Mouse (Mus musculus) limb, embryonic 10.5 days (tissue): ENCODE measurements around the gene Zfp316. TPM values are rescaled to one million over a fixed set of nuclear protein-coding genes. Genes with fewer than 3 reads are reported as not detected.

ENCODE experiments used
- DNase-seq: peaks from one replicate; pipeline ENCODE4 v3.0.0-alpha.2; 2017; ENCODE audit warnings: low spot score
- H3K27ac ChIP-seq: fragments of 300-500 bp; sonication (generic); 2 replicates; pipeline ENCODE4 v1.5.1; 2016; ENCODE audit warnings: mild to moderate bottlenecking
- H3K27me3 ChIP-seq: fragments of 300-500 bp; sonication (generic); 2 replicates; pipeline ENCODE4 v1.6.1; 2016; ENCODE audit warnings: low read depth, mild to moderate bottlenecking; ENCODE audit not compliant: poor library complexity, severe bottlenecking
- H3K36me3 ChIP-seq: fragments of 300-500 bp; sonication (generic); 2 replicates; pipeline ENCODE4 v1.6.1; 2016; ENCODE audit warnings: mild to moderate bottlenecking, moderate library complexity
- H3K4me1 ChIP-seq: fragments of 300-500 bp; sonication (generic); 2 replicates; pipeline ENCODE4 v1.6.1; 2016
- H3K4me3 ChIP-seq: fragments of 300-500 bp; sonication (generic); 2 replicates; pipeline ENCODE4 v1.5.1; 2016; ENCODE audit warnings: mild to moderate bottlenecking, moderate library complexity
- H3K9me3 ChIP-seq: fragments of 300-500 bp; sonication (generic); replicated peaks from 2 replicates; pipeline ENCODE4 v1.6.1; 2016; ENCODE audit warnings: mild to moderate bottlenecking
- WGBS: fragments of 180-500 bp; shearing (Covaris S2); methylation state at CpG from one replicate; pipeline ENCODE4 v1.1.7; 2016; 5-methylcytosine and 5-hydroxymethylcytosine counted together
- polyA plus RNA-seq: library from polyadenylated mRNA; unstranded; fragments of >200 nt; fragmentation: Nextera tagmentation; extraction: Ambion mirVana; gene quantifications from 2 replicates; pipeline ENCODE4 v1.2.1, GENCODE M21; 2016

Zfp316 gene
- polyA plus RNA-seq, 1 experiment from 2014 or later = 4.4 TPM

- WGBS = 82% methylated on average over 3 of the region's 3 CpGs
Measured at GRCm38 (mm10) chr5:143272108-143272507, 2.3 kb upstream of the Zfp316 start.

GRCm38 (mm10) chr5:143271642-143272041, 1.8 kb upstream of the Zfp316 start:
- 91% methylated on average over 6 of the region's 6 CpGs for WGBS

More at GRCm38 (mm10) chr5:143272108-143272507, 2.3 kb upstream of the Zfp316 start:
- no peak overlapping the region for H3K27ac ChIP-seq
- peaks cover 18% of the 10 kb centered on the region; the same call in 1 of the 2 replicates for H3K27me3 ChIP-seq
- no peak overlapping the region for H3K4me3 ChIP-seq
- no peak for DNase-seq
- H3K9me3 ChIP-seq = no peaks in the 10 kb centered on the region
- peaks cover 11% of the 10 kb centered on the region; the same call in 1 of the 2 replicates for H3K36me3 ChIP-seq
- peaks cover 25% of the 10 kb centered on the region for H3K4me1 ChIP-seq

GRCm38 (mm10) chr5:143270151-143270519, 313 bp upstream of the Zfp316 start:
- Histone ChIP-seq H3K4me1 (peaks cover 25% of the 10 kb centered on the region), H3K36me3 (peaks cover 11% of the 10 kb centered on the region; the same call in 1 of the 2 replicates), H3K4me3 (peak overlapping the region; percentile 88), H3K9me3 (no peaks in the 10 kb centered on the region), H3K27me3 (no peaks in the 10 kb centered on the region), H3K27ac (peak overlapping the region; percentile 96)
- DNase-seq = no peak
- WGBS = 6% methylated on average over 12 of the region's 12 CpGs

More at GRCm38 (mm10) chr5:143271642-143272041, 1.8 kb upstream of the Zfp316 start:
- no peak overlapping the region for H3K27ac ChIP-seq
- no peak overlapping the region for H3K4me3 ChIP-seq
- H3K36me3 ChIP-seq = peaks cover 11% of the 10 kb centered on the region; the same call in 1 of the 2 replicates
- no peak for DNase-seq
- H3K27me3 ChIP-seq = peaks cover 13% of the 10 kb centered on the region; the same call in 1 of the 2 replicates
- peaks cover 25% of the 10 kb centered on the region for H3K4me1 ChIP-seq
- no peaks in the 10 kb centered on the region for H3K9me3 ChIP-seq

GRCm38 (mm10) chr5:143268985-143269362, 848 bp downstream of the Zfp316 start:
- H3K9me3 ChIP-seq = no peaks in the 10 kb centered on the region

GRCm38 (mm10) chr5:143266794-143267193, 3.0 kb downstream of the Zfp316 start:
- H3K4me1 ChIP-seq = peaks cover 28% of the 10 kb centered on the region
- peaks cover 39% of the 10 kb centered on the region for H3K36me3 ChIP-seq
- WGBS = 87% methylated on average over 6 of the region's 6 CpGs
- H3K27ac ChIP-seq = no peak overlapping the region
- H3K27me3 ChIP-seq = no peaks in the 10 kb centered on the region
- no peak overlapping the region for H3K4me3 ChIP-seq
- no peak for DNase-seq
- H3K9me3 ChIP-seq = no peaks in the 10 kb centered on the region

More at GRCm38 (mm10) chr5:143268985-143269362, 848 bp downstream of the Zfp316 start:
- H3K36me3 ChIP-seq = peaks cover 22% of the 10 kb centered on the region
- WGBS = 35% methylated on average over 8 of the region's 8 CpGs
- DNase-seq = no peak
- H3K4me1 ChIP-seq = peaks cover 28% of the 10 kb centered on the region
- H3K27me3 ChIP-seq = no peaks in the 10 kb centered on the region
- H3K27ac ChIP-seq = peak overlapping the region; percentile 96
- H3K4me3 ChIP-seq = peak overlapping the region; percentile 88

- peaks cover 18% of the 10 kb centered on the region for H3K4me1 ChIP-seq
- 45% methylated on average over 1 of the region's 1 CpGs for WGBS
- no peaks in the 10 kb centered on the region for H3K9me3 ChIP-seq
- DNase-seq = no peak
- H3K27ac ChIP-seq = no peak overlapping the region
- H3K27me3 ChIP-seq = no peaks in the 10 kb centered on the region
- peaks cover 48% of the 10 kb centered on the region for H3K36me3 ChIP-seq
- H3K4me3 ChIP-seq = no peak overlapping the region
Measured at GRCm38 (mm10) chr5:143265409-143265808, 4.4 kb downstream of the Zfp316 start.

- Histone ChIP-seq H3K27ac (no peak overlapping the region), H3K4me3 (no peak overlapping the region), H3K4me1 (peaks cover 15% of the 10 kb centered on the region), H3K27me3 (0 out of 2 replicates have a peak, but pooled peaks cover under 1% of the 10 kb centered on the region), H3K36me3 (peaks cover 55% of the 10 kb centered on the region), H3K9me3 (no peaks in the 10 kb centered on the region)
- WGBS = 93% methylated on average over 10 of the region's 10 CpGs
- no peak for DNase-seq
Measured at GRCm38 (mm10) chr5:143264689-143265088, 5.1 kb downstream of the Zfp316 start.

GRCm38 (mm10) chr5:143261636-143262035, 8.2 kb downstream of the Zfp316 start:
- Histone ChIP-seq H3K27ac (no peak overlapping the region), H3K36me3 (peaks cover 81% of the 10 kb centered on the region), H3K4me3 (no peak overlapping the region), H3K4me1 (0 out of 2 replicates have a peak, but pooled peaks cover 3% of the 10 kb centered on the region), H3K9me3 (no peaks in the 10 kb centered on the region), H3K27me3 (peaks cover 31% of the 10 kb centered on the region)
- 98% methylated on average over 8 of the region's 8 CpGs for WGBS
- no peak for DNase-seq

- Histone ChIP-seq H3K36me3 (peaks cover 80% of the 10 kb centered on the region), H3K4me3 (no peak overlapping the region), H3K27me3 (peaks cover 90% of the 10 kb centered on the region), H3K9me3 (no peaks in the 10 kb centered on the region), H3K4me1 (peaks cover 26% of the 10 kb centered on the region), H3K27ac (no peak overlapping the region)
- 74% methylated on average over 5 of the region's 5 CpGs for WGBS
- DNase-seq = no peak
Measured at GRCm38 (mm10) chr5:143255802-143256201, 14.0 kb downstream of the Zfp316 start.

GRCm38 (mm10) chr5:143255131-143255519, 14.7 kb downstream of the Zfp316 start:
- Histone ChIP-seq H3K4me1 (peaks cover 26% of the 10 kb centered on the region), H3K27me3 (peaks cover 96% of the 10 kb centered on the region), H3K36me3 (peaks cover 74% of the 10 kb centered on the region), H3K9me3 (no peaks in the 10 kb centered on the region), H3K27ac (no peak overlapping the region; the same call in 1 of the 2 replicates), H3K4me3 (peak overlapping the region; percentile 52)
- DNase-seq = no peak
- WGBS = 11% methylated on average over 24 of the region's 24 CpGs

- DNase-seq = peak; percentile 56
- peaks cover 100% of the 10 kb centered on the region for H3K27me3 ChIP-seq
- peaks cover 26% of the 10 kb centered on the region for H3K4me1 ChIP-seq
- no peak overlapping the region; the same call in 1 of the 2 replicates for H3K27ac ChIP-seq
- no peaks in the 10 kb centered on the region for H3K9me3 ChIP-seq
- peak overlapping the region; percentile 52 for H3K4me3 ChIP-seq
- 4% methylated on average over 66 of the region's 66 CpGs for WGBS
- peaks cover 73% of the 10 kb centered on the region for H3K36me3 ChIP-seq
Measured at GRCm38 (mm10) chr5:143254487-143255130, 15.2 kb downstream of the Zfp316 start.

- WGBS = 28% methylated on average over 81 of the region's 81 CpGs
- Histone ChIP-seq H3K4me3 (peak overlapping the region; percentile 52), H3K27ac (peak overlapping the region; percentile 23; the same call in 1 of the 2 replicates), H3K27me3 (peaks cover 94% of the 10 kb centered on the region), H3K36me3 (peaks cover 73% of the 10 kb centered on the region), H3K9me3 (no peaks in the 10 kb centered on the region), H3K4me1 (peaks cover 26% of the 10 kb centered on the region)
- peak; percentile 66 for DNase-seq
Measured at GRCm38 (mm10) chr5:143253881-143254486, 15.8 kb downstream of the Zfp316 start.
